ENCODE assay signal across 13 mouse cellular contexts in the genomic region with DNA sequence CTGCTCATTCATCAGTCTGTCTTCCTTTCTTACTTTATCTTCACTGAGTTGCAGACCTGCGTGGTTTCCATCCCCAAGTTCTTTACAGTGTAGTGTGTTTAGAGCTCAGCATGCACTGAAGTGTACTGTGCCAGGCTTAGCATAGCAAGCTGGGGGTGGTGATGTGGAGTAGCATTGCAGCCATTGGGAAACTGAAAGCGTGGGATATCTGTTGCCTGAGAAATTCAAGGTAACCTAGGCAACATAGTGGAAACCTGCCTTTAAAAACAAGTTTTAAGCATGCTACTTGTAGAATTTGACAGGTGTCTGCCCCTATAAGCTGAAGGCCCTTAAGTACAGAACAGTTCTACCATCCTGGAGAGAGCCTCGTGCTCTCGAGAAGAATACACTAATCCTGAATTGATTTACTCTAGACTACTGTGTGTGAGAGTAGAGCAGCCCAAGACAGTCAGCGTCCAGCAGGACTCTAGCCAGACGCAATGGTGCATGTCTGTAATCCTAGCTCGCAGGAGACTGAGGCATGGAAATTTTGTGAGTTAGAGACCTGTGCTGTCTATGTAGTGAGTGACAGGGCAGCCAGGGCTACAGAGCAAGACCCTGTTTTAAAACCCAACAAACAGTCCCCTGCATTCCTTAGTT. TPM values are rescaled to one million over a fixed set of nuclear protein-coding genes. Genes with fewer than 3 reads are reported as not detected.
DNase-seq lines count a peak whose midpoint lies in the region; ATAC-seq and TF ChIP-seq lines count a peak whose summit lies in the region.
"Had no signal": no experiment of that assay in that cellular context is flagged by ENCODE, and none has a peak within 500 bp of the region (broad histone marks: within the 10 kb centered on the region; RNA-seq: fewer than 3 reads in every experiment).

No protein-coding gene starts in this region.

- no peak for DNase-seq in heart, postnatal 25 days (ENCODE audit: low spot score)
- peak; percentile 34 to 58 for DNase-seq in layer of hippocampus, adult 2 months (ENCODE audit: low spot score in 2 of 2)
- no peak for DNase-seq in layer of hippocampus, adult 8-10 months (ENCODE audit: low spot score in 2 of 2)
- no peak for DNase-seq in adrenal gland, adult 18-20 months (ENCODE audit: low spot score in 2 of 2)
- DNase-seq: adrenal gland, adult 8-10 months; right cerebral cortex, postnatal 4 days had no signal

- H3K4me2 ChIP-seq in heart, embryonic 14.5 days (ENCODE audit: low read length): no peak overlapping the region
- H3K4me2 ChIP-seq in midbrain, embryonic 15.5 days: no peak overlapping the region
- H3K4me2 ChIP-seq in midbrain, embryonic 13.5 days (replicated peaks): no peak overlapping the region
- no peak overlapping the region for H3K4me2 ChIP-seq in stomach, embryonic 14.5 days (replicated peaks; ENCODE audit: low read depth, low read length)
- H3K4me2 ChIP-seq: heart, embryonic 11.5 days; midbrain, embryonic 12.5 days had no signal

- intact Hi-C loops in heart, postnatal 25 days (cut with DNase I): no loop called here

- no peak overlapping the region for H3K27ac ChIP-seq in heart, embryonic 14.5 days (replicated peaks in 1 of 2; ENCODE audit: control insufficient read depth in 1 of 2, insufficient read depth in 1 of 2, low read depth in 2 of 2, low read length in 2 of 2)
- peak overlapping the region; percentile 83 for H3K27ac ChIP-seq in layer of hippocampus, adult 2 months
- no peak overlapping the region for H3K27ac ChIP-seq in midbrain, embryonic 15.5 days
- H3K27ac ChIP-seq in midbrain, embryonic 13.5 days: no peak overlapping the region
- no peak overlapping the region for H3K27ac ChIP-seq in stomach, embryonic 14.5 days (ENCODE audit: low read length)
- H3K27ac ChIP-seq: left cerebral cortex, adult 2 months; midbrain, embryonic 12.5 days had no signal

- no peak for TF ChIP-seq CTCF in layer of hippocampus, adult 2 months (conservative IDR thresholded peaks at IDR 0.05)

- no peaks in the 10 kb centered on the region for H3K27me3 ChIP-seq in heart, embryonic 14.5 days (ENCODE audit: control insufficient read depth, insufficient read depth, low read length)
- H3K27me3 ChIP-seq in midbrain, embryonic 15.5 days (replicated peaks): no peaks in the 10 kb centered on the region
- no peaks in the 10 kb centered on the region for H3K27me3 ChIP-seq in midbrain, embryonic 13.5 days
- no peaks in the 10 kb centered on the region for H3K27me3 ChIP-seq in stomach, embryonic 14.5 days (ENCODE audit: control insufficient read depth, insufficient read depth, low read length)
- H3K27me3 ChIP-seq: midbrain, embryonic 12.5 days had no signal

- peak overlapping the region; percentile 28; the same call in 1 of the 2 replicates for H3K9ac ChIP-seq in heart, embryonic 14.5 days (ENCODE audit: low read length)
- no peak overlapping the region for H3K9ac ChIP-seq in midbrain, embryonic 15.5 days
- no peak overlapping the region for H3K9ac ChIP-seq in midbrain, embryonic 13.5 days (replicated peaks)
- H3K9ac ChIP-seq in stomach, embryonic 14.5 days (replicated peaks; ENCODE audit: low read depth, low read length): no peak overlapping the region
- H3K9ac ChIP-seq: midbrain, embryonic 12.5 days had no signal

- 73% methylated on average over 7 of the region's 7 CpGs for WGBS in heart, embryonic 14.5 days
- 57% methylated on average over 7 of the region's 7 CpGs for whole genome bisulfite sequencing in midbrain, embryonic 15.5 days
- WGBS in midbrain, embryonic 13.5 days: 66% methylated on average over 7 of the region's 7 CpGs
- WGBS in stomach, embryonic 14.5 days: 56% methylated on average over 7 of the region's 7 CpGs

- H3K4me1 ChIP-seq in heart, embryonic 14.5 days (ENCODE audit: control insufficient read depth in 2 of 2, insufficient read depth in 2 of 2, low read length in 2 of 2): peaks cover 8 to 18% of the 10 kb centered on the region in 2 experiments; a peak in 2 of 4 replicates
- H3K4me1 ChIP-seq in midbrain, embryonic 15.5 days: peaks cover 8% of the 10 kb centered on the region; the same call in 1 of the 2 replicates
- H3K4me1 ChIP-seq in midbrain, embryonic 13.5 days (replicated peaks): peaks cover 9% of the 10 kb centered on the region
- H3K4me1 ChIP-seq in stomach, embryonic 14.5 days (ENCODE audit: control insufficient read depth, insufficient read depth, low read length): 0 out of 2 replicates have a peak, but pooled peaks cover 7% of the 10 kb centered on the region

- ATAC-seq in heart, embryonic 14.5 days (ENCODE audit: insufficient number of reproducible peaks, insufficient read depth, low FRiP score, low read depth): no peak
- peak; percentile 46 for ATAC-seq in midbrain, embryonic 15.5 days (replicated peaks)
- no peak for ATAC-seq in midbrain, embryonic 13.5 days
- peak; percentile 58; the same call in 1 of the 2 replicates for ATAC-seq in stomach, embryonic 14.5 days (ENCODE audit: insufficient number of reproducible peaks, insufficient read depth, low FRiP score, low read depth)

- peaks cover 34% of the 10 kb centered on the region for H3K36me3 ChIP-seq in heart, embryonic 14.5 days (ENCODE audit: control insufficient read depth, insufficient read depth, low read length)
- peaks cover 10% of the 10 kb centered on the region; the same call in 1 of the 2 replicates for H3K36me3 ChIP-seq in midbrain, embryonic 15.5 days (replicated peaks)
- H3K36me3 ChIP-seq in midbrain, embryonic 13.5 days: peaks cover 18% of the 10 kb centered on the region
- peaks cover 12% of the 10 kb centered on the region for H3K36me3 ChIP-seq in stomach, embryonic 14.5 days (ENCODE audit: control insufficient read depth, insufficient read depth, low read length)

- H3K4me3 ChIP-seq in heart, embryonic 14.5 days (ENCODE audit: control insufficient read depth in 1 of 2, insufficient read depth in 1 of 2, low read depth in 1 of 2, low read length in 2 of 2): no peak overlapping the region
- H3K4me3 ChIP-seq in layer of hippocampus, adult 2 months: peak overlapping the region; percentile 27
- H3K4me3 ChIP-seq in midbrain, embryonic 15.5 days: no peak overlapping the region
- H3K4me3 ChIP-seq in midbrain, embryonic 13.5 days (replicated peaks): no peak overlapping the region
- H3K4me3 ChIP-seq in stomach, embryonic 14.5 days (ENCODE audit: low read depth, low read length): no peak overlapping the region
- H3K4me3 ChIP-seq: left cerebral cortex, adult 2 months; midbrain, embryonic 12.5 days had no signal

- no peaks in the 10 kb centered on the region for H3K9me3 ChIP-seq in heart, embryonic 14.5 days (ENCODE audit: control insufficient read depth, low read length)
- no peaks in the 10 kb centered on the region for H3K9me3 ChIP-seq in midbrain, embryonic 15.5 days
- no peaks in the 10 kb centered on the region for H3K9me3 ChIP-seq in midbrain, embryonic 13.5 days
- no peaks in the 10 kb centered on the region for H3K9me3 ChIP-seq in stomach, embryonic 14.5 days (ENCODE audit: control insufficient read depth, low read depth, low read length)
- H3K9me3 ChIP-seq: midbrain, embryonic 12.5 days had no signal

RNA-seq across cellular contexts. Expression of a gene that starts 23.9 kb away (rescaled TPM):
- 18.9 and 19.4 TPM in 2 replicates for polyA plus RNA-seq in heart, embryonic 14.5 days (2014; fragmentation: Nextera tagmentation; extraction: Ambion mirVana)
- total RNA-seq in heart, postnatal 25 days (2021): 10 to 100 TPM; 23.1 to 26.1 TPM
- total RNA-seq in layer of hippocampus, adult 2 months (2021): 100 to 1,000 TPM; 173 to 175 TPM
- total RNA-seq in layer of hippocampus, adult 8-10 months (2022): 100 to 1,000 TPM; 158 to 203 (median 174) TPM
- polyA plus RNA-seq in midbrain, embryonic 15.5 days (2015; fragmentation: Nextera tagmentation; extraction: Ambion mirVana): 45.0 and 50.3 TPM in 2 replicates
- 32.8 and 34.2 TPM in 2 replicates for polyA plus RNA-seq in midbrain, embryonic 13.5 days (2015; fragmentation: Nextera tagmentation; extraction: Ambion mirVana)
- polyA plus RNA-seq in stomach, embryonic 14.5 days (2014; fragmentation: Nextera tagmentation; extraction: Ambion mirVana): 24.2 and 25.2 TPM in 2 replicates
- 100 to 1,000 TPM in 1 of 2 experiments, 10 to 100 TPM in 1; 94.7 to 137 TPM for total RNA-seq in adrenal gland, adult 18-20 months (2021)

Comparison
In these comparisons a context has a peak if more than half of its experiments do, and no peak if none do; other contexts are left out.
1. ATAC-seq: peak in midbrain, embryonic 15.5 days (single experiment) and stomach, embryonic 14.5 days (single experiment); none in heart, embryonic 14.5 days (single experiment) and midbrain, embryonic 13.5 days (single experiment).
2. DNase-seq: peak in layer of hippocampus, adult 2 months (2 of 2); none in heart, postnatal 25 days (single experiment), layer of hippocampus, adult 8-10 months (0 of 2) and adrenal gland, adult 18-20 months (0 of 2).